In the genomic region with DNA sequence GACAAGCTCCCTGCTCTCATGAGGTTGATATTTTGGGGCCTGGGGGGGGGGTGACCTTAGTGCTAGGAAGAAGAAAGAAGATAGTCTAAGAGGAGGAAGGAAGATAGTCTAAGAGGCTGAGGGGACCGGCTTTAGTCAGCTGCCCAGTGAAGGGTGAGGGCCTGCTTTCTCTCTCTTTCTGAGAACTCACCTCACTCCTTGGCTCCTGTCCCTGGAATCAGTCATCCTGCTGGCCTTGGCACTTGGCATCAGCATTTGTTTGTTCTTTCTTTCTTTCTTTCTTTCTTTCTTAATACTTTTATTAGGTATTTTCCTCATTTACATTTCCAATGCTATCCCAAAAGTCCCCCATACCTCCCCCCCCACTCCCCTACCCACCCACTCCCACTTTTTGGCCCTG, we compare ENCODE assay signal across 10 mouse cellular contexts. TPM values are rescaled to one million over a fixed set of nuclear protein-coding genes. Genes with fewer than 3 reads are reported as not detected.
"Had no signal": no experiment of that assay in that cellular context is flagged by ENCODE, and none has a peak within 500 bp of the region (broad histone marks: within the 10 kb centered on the region; RNA-seq: fewer than 3 reads in every experiment).

No protein-coding gene starts in this region.

- H3K4me1 ChIP-seq: limb, embryonic 15.5 days; stomach, embryonic 15.5 days had no signal

- ATAC-seq: midbrain, embryonic 13.5 days had no signal

- H3K4me2 ChIP-seq: limb, embryonic 15.5 days; midbrain, embryonic 13.5 days; stomach, embryonic 15.5 days had no signal

- H3K9me3 ChIP-seq: limb, embryonic 15.5 days; midbrain, embryonic 13.5 days; stomach, embryonic 15.5 days had no signal

- H3K27me3 ChIP-seq: limb, embryonic 15.5 days; midbrain, embryonic 13.5 days; stomach, embryonic 15.5 days had no signal

- H3K9ac ChIP-seq: limb, embryonic 15.5 days; liver, embryonic 14.5 days; midbrain, embryonic 13.5 days; stomach, embryonic 15.5 days had no signal

- H3K27ac ChIP-seq: limb, embryonic 15.5 days; liver, embryonic 14.5 days; stomach, embryonic 15.5 days had no signal

- DNase-seq: lung, adult 18-20 months; right cerebral cortex, postnatal 14 days; thymus, adult 2 months; thymus, postnatal 25 days had no signal

- H3K4me3 ChIP-seq: limb, embryonic 15.5 days; midbrain, embryonic 13.5 days; stomach, embryonic 15.5 days had no signal

RNA-seq across cellular contexts. Expression of a gene that starts 45.5 kb away (rescaled TPM):
- total RNA-seq: megakaryocyte-erythroid progenitor cell, adult 5-6 weeks had no signal
- polyA plus RNA-seq: liver, embryonic 14.5 days; lung, embryonic 16.5 days had no signal
